Mouse (Mus musculus) limb, embryonic 14.5 days (tissue): ENCODE data around the gene Cped1. TPM values are rescaled to one million over a fixed set of nuclear protein-coding genes. Genes with fewer than 3 reads are reported as not detected.

Source experiments
- ATAC-seq: fragments of 200-750 bp; cut with Nextera tagmentation; 2 replicates; pipeline ENCODE4 v1.8.0; 2017; ENCODE audit warnings: low read depth, moderate number of reproducible peaks, moderate TSS enrichment; ENCODE audit not compliant: low FRiP score
- DNase-seq: peaks from one replicate; pipeline ENCODE4 v3.0.0-alpha.2; 2015; ENCODE audit warnings: low spot score
- H3K27ac ChIP-seq: fragments of 300-500 bp; sonication (generic); replicated peaks from 2 replicates; pipeline ENCODE4 v1.5.1; 2014; ENCODE audit warnings: low read depth, mild to moderate bottlenecking, low read length, moderate library complexity, mixed read lengths
- H3K27me3 ChIP-seq: fragments of 300-500 bp; sonication (generic); 2 replicates; pipeline ENCODE4 v1.6.1; 2014; ENCODE audit warnings: low read length, mixed read lengths; ENCODE audit not compliant: control insufficient read depth, insufficient read depth
- H3K36me3 ChIP-seq: fragments of 300-500 bp; sonication (generic); 2 replicates; pipeline ENCODE4 v1.6.1; 2014; ENCODE audit warnings: mild to moderate bottlenecking, low read length, moderate library complexity, mixed read lengths; ENCODE audit not compliant: control insufficient read depth, insufficient read depth
- H3K4me1 ChIP-seq: fragments of 300-500 bp; sonication (generic); 2 replicates; pipeline ENCODE4 v1.6.1; 2014; ENCODE audit warnings: antibody characterized with exemption, low read length, mixed read lengths; ENCODE audit not compliant: control insufficient read depth, insufficient read depth
- H3K4me2 ChIP-seq: fragments of 300-500 bp; sonication (generic); replicated peaks from 2 replicates; pipeline ENCODE4 v1.6.1; 2014; ENCODE audit warnings: low read depth, mild to moderate bottlenecking, low read length, moderate library complexity; ENCODE audit not compliant: severe bottlenecking
- H3K4me3 ChIP-seq: fragments of 300-500 bp; sonication (generic); replicated peaks from 2 replicates; pipeline ENCODE4 v1.5.1; 2014; ENCODE audit warnings: low read length
- H3K9ac ChIP-seq: fragments of 300-500 bp; sonication (generic); 2 replicates; pipeline ENCODE4 v1.6.1; 2014; ENCODE audit warnings: mild to moderate bottlenecking, low read depth, low read length, moderate library complexity; ENCODE audit not compliant: severe bottlenecking
- H3K9me3 ChIP-seq: fragments of 300-500 bp; sonication (generic); 2 replicates; pipeline ENCODE4 v1.6.1; 2016; ENCODE audit warnings: low read length; ENCODE audit not compliant: control insufficient read depth
- POLR2A ChIP-seq: fragments of 200-500 bp; IDR thresholded peaks from 2 replicates; pipeline ENCODE4 v1.8.0; 2012; ENCODE audit warnings: inconsistent platforms, mild to moderate bottlenecking, moderate library complexity, borderline replicate concordance; ENCODE audit not compliant: insufficient read depth, insufficient read length; ENCODE audit errors: extremely low read depth
- WGBS: fragments of 180-500 bp; shearing (Covaris S2); extraction: QIAGEN DNeasy Blood & Tissue Kit; methylation state at CpG from one replicate; pipeline ENCODE4 v1.1.7; 2014; 5-methylcytosine and 5-hydroxymethylcytosine counted together
- polyA plus RNA-seq, 2 experiments: library from polyadenylated mRNA; depleted of rRNA in 1 of 2; stranded (reverse) in 1 of 2; unstranded in 1 of 2; fragments of >200 nt; fragmentation: Nextera tagmentation in 1 of 2; extraction: Ambion mirVana in 1 of 2; gene quantifications; 2 replicates each; pipeline versions ENCODE4 v1.2.1 to v1.2.3; 2012 to 2014

The Cped1 gene
- polyA plus RNA-seq, 2 experiments, result 31.0 to 44.3 TPM

DNA sequence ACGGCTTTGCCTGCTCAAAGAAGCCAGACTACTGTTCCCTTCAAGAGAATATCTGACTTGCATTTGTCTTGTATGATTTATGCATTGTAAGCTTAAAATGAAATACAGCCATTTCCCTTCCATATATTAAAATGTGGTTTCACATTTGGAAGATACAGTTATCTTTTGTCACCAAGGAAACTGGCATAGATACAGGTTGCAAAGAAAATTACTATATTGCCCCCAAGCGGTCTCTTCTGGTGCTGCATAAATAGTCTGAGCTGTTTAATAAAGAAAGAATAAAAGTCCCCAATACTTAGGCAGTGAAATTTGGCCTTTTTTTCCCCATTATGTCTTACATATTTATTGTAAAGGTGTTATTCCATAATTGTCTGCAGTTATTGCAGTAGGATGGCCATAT, 112.0 kb downstream of the Cped1 start:
- peak; percentile 75 for DNase-seq
- no peak overlapping the region for H3K9ac ChIP-seq
- no peak for ATAC-seq
- H3K27ac ChIP-seq, result no peak overlapping the region
- TF ChIP-seq POLR2A, result no peak
- H3K4me1 ChIP-seq, result no peaks in the 10 kb centered on the region
- no peak overlapping the region for H3K4me3 ChIP-seq
- H3K4me2 ChIP-seq, result no peak overlapping the region
- peaks cover 3% of the 10 kb centered on the region; the same call in 1 of the 2 replicates for H3K36me3 ChIP-seq
- no peaks in the 10 kb centered on the region for H3K27me3 ChIP-seq
- H3K9me3 ChIP-seq, result no peaks in the 10 kb centered on the region
- 45% methylated on average over 2 of the region's 2 CpGs for WGBS

DNA sequence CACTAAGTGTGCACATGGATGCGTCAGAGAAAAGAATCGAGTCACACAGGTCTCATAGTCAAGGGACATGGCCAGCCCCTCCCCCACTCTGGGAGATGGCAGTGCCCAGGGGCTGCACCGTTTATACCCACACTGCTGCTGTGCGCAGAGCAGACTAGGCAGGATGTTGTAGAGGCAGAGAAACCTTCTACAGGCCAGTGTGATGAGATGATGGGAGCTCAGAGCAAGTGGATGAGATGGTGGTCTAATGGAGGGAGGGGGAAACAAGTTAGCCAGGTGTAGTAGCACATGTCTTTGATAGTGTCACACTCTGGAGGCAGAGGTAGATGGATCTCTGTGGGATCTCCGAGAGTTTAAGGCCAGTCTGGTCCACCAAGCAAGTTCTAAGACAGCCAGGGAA, 114.1 kb downstream of the Cped1 start:
- no peak for ATAC-seq
- Histone ChIP-seq H3K27ac (no peak overlapping the region), H3K9ac (no peak overlapping the region), H3K36me3 (peaks cover 3% of the 10 kb centered on the region; the same call in 1 of the 2 replicates), H3K27me3 (no peaks in the 10 kb centered on the region), H3K4me1 (no peaks in the 10 kb centered on the region), H3K9me3 (no peaks in the 10 kb centered on the region), H3K4me3 (no peak overlapping the region), H3K4me2 (no peak overlapping the region)
- no peak for DNase-seq
- WGBS, result 81% methylated on average over 5 of the region's 5 CpGs
- no peak for TF ChIP-seq POLR2A

DNA sequence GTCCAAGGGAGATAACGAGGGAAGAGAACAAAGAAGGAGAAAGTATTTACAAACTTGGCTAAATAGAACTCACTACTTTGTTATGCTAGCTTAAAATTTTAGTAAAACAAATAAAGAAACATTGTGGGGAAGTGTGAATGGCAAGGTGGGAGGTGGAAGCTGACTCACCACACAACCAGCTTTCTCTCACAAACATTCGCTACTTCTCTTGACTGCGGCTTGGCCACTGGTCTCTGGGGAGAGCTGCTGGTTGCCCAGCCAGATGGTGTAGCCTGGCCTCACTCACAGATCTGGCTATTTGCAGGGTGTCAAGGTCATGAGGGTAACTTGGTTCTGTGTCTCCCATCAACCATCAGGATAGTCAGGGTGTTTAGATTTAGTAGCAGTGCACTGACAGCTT, 116.2 kb downstream of the Cped1 start:
- no peak overlapping the region for H3K4me3 ChIP-seq
- H3K36me3 ChIP-seq, result peaks cover 3% of the 10 kb centered on the region; the same call in 1 of the 2 replicates
- H3K4me2 ChIP-seq, result no peak overlapping the region
- ATAC-seq, result no peak
- WGBS, result 68% methylated on average over 3 of the region's 3 CpGs
- no peaks in the 10 kb centered on the region for H3K4me1 ChIP-seq
- TF ChIP-seq POLR2A, result no peak
- no peak overlapping the region for H3K9ac ChIP-seq
- no peak for DNase-seq
- H3K27me3 ChIP-seq, result no peaks in the 10 kb centered on the region
- no peaks in the 10 kb centered on the region for H3K9me3 ChIP-seq
- no peak overlapping the region for H3K27ac ChIP-seq

DNA sequence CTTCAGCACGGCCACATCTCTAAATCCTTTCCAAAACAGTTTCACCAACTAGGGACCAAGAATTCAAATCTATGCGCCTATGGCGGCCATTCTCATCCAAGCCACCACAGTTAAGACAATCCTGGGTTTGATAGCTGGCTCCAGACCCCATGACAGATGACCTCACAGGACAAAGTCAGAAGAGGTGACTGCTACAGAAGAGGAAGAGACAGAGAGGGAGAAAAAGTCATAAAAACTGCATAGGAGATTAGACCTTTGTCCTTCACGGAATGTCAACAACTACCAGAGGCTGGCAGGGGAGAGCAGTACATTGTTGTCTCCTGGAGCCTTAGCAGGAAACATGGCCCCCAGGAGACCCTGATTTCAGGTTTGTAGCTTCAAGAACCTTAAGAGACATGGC, 117.0 kb downstream of the Cped1 start:
- H3K9ac ChIP-seq, result no peak overlapping the region
- TF ChIP-seq POLR2A, result no peak
- no peaks in the 10 kb centered on the region for H3K4me1 ChIP-seq
- ATAC-seq, result no peak
- H3K9me3 ChIP-seq, result no peaks in the 10 kb centered on the region
- no peak overlapping the region for H3K4me3 ChIP-seq
- no peak overlapping the region for H3K4me2 ChIP-seq
- no peak for DNase-seq
- H3K36me3 ChIP-seq, result peaks cover 3% of the 10 kb centered on the region; the same call in 1 of the 2 replicates
- H3K27ac ChIP-seq, result no peak overlapping the region
- WGBS, result 94% methylated on average over 4 of the region's 4 CpGs
- no peaks in the 10 kb centered on the region for H3K27me3 ChIP-seq

DNA sequence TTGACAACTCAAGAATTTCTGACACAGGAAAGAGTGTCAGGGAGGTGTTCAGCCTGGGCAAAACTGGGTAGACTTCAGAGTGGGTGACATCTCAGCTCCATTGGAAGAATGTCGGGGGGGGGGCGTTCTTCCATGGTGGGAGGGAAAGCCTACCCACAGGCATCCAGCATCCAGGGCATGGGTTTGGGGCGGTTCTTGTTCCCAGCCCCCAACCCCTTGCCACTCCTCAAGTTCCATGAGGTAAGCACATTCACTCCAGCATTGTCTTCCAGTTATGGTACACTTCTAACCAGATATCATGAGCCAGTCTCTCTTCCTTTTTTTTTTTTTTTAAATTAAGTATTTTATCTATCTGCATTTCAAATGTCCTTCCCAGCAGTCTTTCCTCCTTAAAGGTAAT, 118.0 kb downstream of the Cped1 start:
- H3K4me1 ChIP-seq, result no peaks in the 10 kb centered on the region
- H3K9ac ChIP-seq, result no peak overlapping the region
- H3K9me3 ChIP-seq, result no peaks in the 10 kb centered on the region
- H3K27me3 ChIP-seq, result no peaks in the 10 kb centered on the region
- ATAC-seq, result no peak
- no peak for DNase-seq
- H3K27ac ChIP-seq, result no peak overlapping the region
- TF ChIP-seq POLR2A, result no peak
- H3K4me2 ChIP-seq, result no peak overlapping the region
- H3K4me3 ChIP-seq, result no peak overlapping the region
- WGBS, result 82% methylated on average over 3 of the region's 3 CpGs
- H3K36me3 ChIP-seq, result peaks cover under 1% of the 10 kb centered on the region; the same call in 1 of the 2 replicates

DNA sequence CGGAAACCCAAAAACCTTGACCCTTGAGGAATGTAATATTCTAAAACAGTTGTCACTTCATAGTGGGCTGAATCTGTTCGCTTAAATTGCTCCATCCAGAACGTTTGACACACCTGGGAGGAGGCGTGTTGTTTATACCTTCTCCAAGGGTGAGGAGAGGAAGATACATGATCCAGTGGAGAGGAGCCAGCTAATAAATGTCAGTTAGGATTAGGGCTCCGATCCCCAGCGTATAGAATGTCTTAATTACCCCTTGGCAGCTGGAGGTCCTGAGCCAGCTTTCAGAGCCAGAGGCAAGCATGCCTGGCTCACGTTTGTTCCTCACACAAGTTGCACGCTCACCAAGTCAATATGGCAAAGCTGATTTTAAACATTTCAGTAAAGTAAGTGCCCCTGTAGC, 118.5 kb downstream of the Cped1 start:
- WGBS, result 22% methylated on average over 8 of the region's 8 CpGs
- Histone ChIP-seq H3K4me2 (no peak overlapping the region), H3K27me3 (no peaks in the 10 kb centered on the region), H3K9ac (no peak overlapping the region), H3K9me3 (no peaks in the 10 kb centered on the region), H3K4me1 (no peaks in the 10 kb centered on the region), H3K4me3 (no peak overlapping the region), H3K36me3 (no peaks in the 10 kb centered on the region), H3K27ac (no peak overlapping the region)
- TF ChIP-seq POLR2A, result no peak
- DNase-seq (peak; percentile 34), ATAC-seq (peak; percentile 41; the same call in 1 of the 2 replicates)
